Mouse (Mus musculus) midbrain, embryonic 13.5 days (tissue): ENCODE data around the gene Stk33. TPM values are rescaled to one million over a fixed set of nuclear protein-coding genes. Genes with fewer than 3 reads are reported as not detected.
A peak's percentile ranks its signal among the peaks of the same experiment; 100 is the strongest.

Source experiments
- ATAC-seq: fragments of 200-750 bp; cut with Nextera tagmentation; 2 replicates; pipeline ENCODE4 v1.8.0; 2017; ENCODE audit warnings: mild to moderate bottlenecking, moderate TSS enrichment, moderate library complexity
- H3K27ac ChIP-seq: fragments of 300-500 bp; sonication (generic); 2 replicates; pipeline ENCODE4 v1.5.1; 2015; ENCODE audit warnings: inconsistent platforms, mild to moderate bottlenecking, moderate library complexity
- H3K27me3 ChIP-seq: fragments of 300-500 bp; sonication (generic); 2 replicates; pipeline ENCODE4 v1.6.1; 2015; ENCODE audit warnings: mild to moderate bottlenecking, inconsistent platforms
- H3K36me3 ChIP-seq: fragments of 300-500 bp; sonication (generic); 2 replicates; pipeline ENCODE4 v1.6.1; 2015; ENCODE audit warnings: mild to moderate bottlenecking, inconsistent platforms
- H3K4me1 ChIP-seq: fragments of 300-500 bp; sonication (generic); replicated peaks from 2 replicates; pipeline ENCODE4 v1.6.1; 2015; ENCODE audit warnings: inconsistent platforms
- H3K4me2 ChIP-seq: fragments of 300-500 bp; sonication (generic); replicated peaks from 2 replicates; pipeline ENCODE4 v1.6.1; 2015; ENCODE audit warnings: moderate library complexity, mild to moderate bottlenecking, inconsistent platforms
- H3K4me3 ChIP-seq: fragments of 300-500 bp; sonication (generic); replicated peaks from 2 replicates; pipeline ENCODE4 v1.5.1; 2015; ENCODE audit warnings: mild to moderate bottlenecking, inconsistent platforms
- H3K9ac ChIP-seq: fragments of 300-500 bp; sonication (generic); replicated peaks from 2 replicates; pipeline ENCODE4 v1.6.1; 2015; ENCODE audit warnings: mild to moderate bottlenecking, inconsistent platforms
- H3K9me3 ChIP-seq: fragments of 300-500 bp; sonication (generic); 2 replicates; pipeline ENCODE4 v1.6.1; 2016; ENCODE audit warnings: mild to moderate bottlenecking, inconsistent platforms
- WGBS: fragments of 180-500 bp; shearing (Covaris S2); methylation state at CpG from one replicate; pipeline ENCODE4 v1.1.7; 2015; 5-methylcytosine and 5-hydroxymethylcytosine counted together
- polyA plus RNA-seq: library from polyadenylated mRNA; unstranded; fragments of >200 nt; fragmentation: Nextera tagmentation; extraction: Ambion mirVana; gene quantifications from 2 replicates; pipeline ENCODE4 v1.2.1, GENCODE M21; 2015

Stk33 gene
- polyA plus RNA-seq, 1 experiment from 2014 or later = 17.3 TPM

- no peak for ATAC-seq
- Histone ChIP-seq H3K9ac (no peak overlapping the region), H3K4me3 (no peak overlapping the region), H3K36me3 (no peaks in the 10 kb centered on the region), H3K4me2 (no peak overlapping the region), H3K9me3 (no peaks in the 10 kb centered on the region), H3K4me1 (peaks cover 23% of the 10 kb centered on the region), H3K27me3 (no peaks in the 10 kb centered on the region), H3K27ac (no peak overlapping the region)
- 74% methylated on average over 3 of the region's 3 CpGs for WGBS
These were observed 163.7 kb downstream of the Stk33 start for GRCm38 (mm10) chr7:109275151-109275550.

- Histone ChIP-seq H3K9ac (no peak overlapping the region), H3K4me3 (no peak overlapping the region), H3K4me2 (no peak overlapping the region), H3K9me3 (no peaks in the 10 kb centered on the region), H3K4me1 (peaks cover 26% of the 10 kb centered on the region), H3K36me3 (no peaks in the 10 kb centered on the region), H3K27ac (no peak overlapping the region), H3K27me3 (no peaks in the 10 kb centered on the region)
- ATAC-seq = no peak
- 63% methylated on average over 3 of the region's 3 CpGs for WGBS
These were observed 164.6 kb downstream of the Stk33 start for GRCm38 (mm10) chr7:109274289-109274688.

GRCm38 (mm10) chr7:109269046-109269445, 169.8 kb downstream of the Stk33 start:
- Histone ChIP-seq H3K9ac (no peak overlapping the region), H3K27ac (peak overlapping the region; percentile 41; the same call in 1 of the 2 replicates), H3K36me3 (no peaks in the 10 kb centered on the region), H3K4me3 (no peak overlapping the region), H3K9me3 (no peaks in the 10 kb centered on the region), H3K27me3 (no peaks in the 10 kb centered on the region), H3K4me2 (no peak overlapping the region), H3K4me1 (peaks cover 21% of the 10 kb centered on the region)
- whole genome bisulfite sequencing = 42% methylated on average over 4 of the region's 4 CpGs
- ATAC-seq = peak; percentile 55

GRCm38 (mm10) chr7:109267370-109267769, 171.5 kb downstream of the Stk33 start:
- WGBS = 58% methylated on average over 4 of the region's 4 CpGs
- no peaks in the 10 kb centered on the region for H3K36me3 ChIP-seq
- no peak overlapping the region for H3K4me2 ChIP-seq
- no peak for ATAC-seq
- no peak overlapping the region for H3K27ac ChIP-seq
- H3K4me3 ChIP-seq = no peak overlapping the region
- no peak overlapping the region for H3K9ac ChIP-seq
- no peaks in the 10 kb centered on the region for H3K27me3 ChIP-seq
- peaks cover 21% of the 10 kb centered on the region for H3K4me1 ChIP-seq
- H3K9me3 ChIP-seq = no peaks in the 10 kb centered on the region

GRCm38 (mm10) chr7:109266181-109266580, 172.7 kb downstream of the Stk33 start:
- Histone ChIP-seq H3K27ac (no peak overlapping the region), H3K4me3 (no peak overlapping the region), H3K27me3 (no peaks in the 10 kb centered on the region), H3K36me3 (no peaks in the 10 kb centered on the region), H3K4me1 (peaks cover 21% of the 10 kb centered on the region), H3K4me2 (no peak overlapping the region), H3K9me3 (no peaks in the 10 kb centered on the region), H3K9ac (no peak overlapping the region)
- no peak for ATAC-seq
- 50% methylated on average over 1 of the region's 1 CpGs for WGBS

- no peak overlapping the region for H3K27ac ChIP-seq
- no peaks in the 10 kb centered on the region for H3K36me3 ChIP-seq
- ATAC-seq = no peak
- H3K4me1 ChIP-seq = peaks cover 21% of the 10 kb centered on the region
- 89% methylated on average over 5 of the region's 5 CpGs for whole genome bisulfite sequencing
- no peak overlapping the region for H3K4me2 ChIP-seq
- no peak overlapping the region for H3K4me3 ChIP-seq
- H3K27me3 ChIP-seq = no peaks in the 10 kb centered on the region
- H3K9me3 ChIP-seq = no peaks in the 10 kb centered on the region
- no peak overlapping the region for H3K9ac ChIP-seq
These were observed 173.3 kb downstream of the Stk33 start for GRCm38 (mm10) chr7:109265606-109266005.

- H3K27ac ChIP-seq = no peak overlapping the region
- H3K9me3 ChIP-seq = no peaks in the 10 kb centered on the region
- WGBS = 13% methylated on average over 28 of the region's 28 CpGs
- H3K4me1 ChIP-seq = peaks cover 24% of the 10 kb centered on the region
- no peak overlapping the region for H3K4me3 ChIP-seq
- ATAC-seq = peak; percentile 87
- H3K27me3 ChIP-seq = 0 out of 2 replicates have a peak, but pooled peaks cover 4% of the 10 kb centered on the region
- H3K4me2 ChIP-seq = peak overlapping the region; percentile 39
- no peak overlapping the region; the same call in 1 of the 2 replicates for H3K9ac ChIP-seq
- no peaks in the 10 kb centered on the region for H3K36me3 ChIP-seq
These were observed 183.2 kb downstream of the Stk33 start for GRCm38 (mm10) chr7:109255506-109256352.

- ATAC-seq = no peak
These were observed 187.5 kb downstream of the Stk33 start for GRCm38 (mm10) chr7:109251418-109251817.

GRCm38 (mm10) chr7:109244776-109245175, 194.1 kb downstream of the Stk33 start:
- H3K4me1 ChIP-seq = peaks cover 33% of the 10 kb centered on the region
- H3K27ac ChIP-seq = no peak overlapping the region
- no peak overlapping the region for H3K9ac ChIP-seq
- no peak for ATAC-seq
- no peak overlapping the region for H3K4me2 ChIP-seq
- 95% methylated on average over 10 of the region's 10 CpGs for WGBS
- no peaks in the 10 kb centered on the region for H3K9me3 ChIP-seq
- no peaks in the 10 kb centered on the region for H3K27me3 ChIP-seq
- H3K4me3 ChIP-seq = no peak overlapping the region
- no peaks in the 10 kb centered on the region for H3K36me3 ChIP-seq

More at GRCm38 (mm10) chr7:109251418-109251817, 187.5 kb downstream of the Stk33 start:
- Histone ChIP-seq H3K4me3 (no peak overlapping the region), H3K9ac (no peak overlapping the region), H3K4me1 (peaks cover 30% of the 10 kb centered on the region), H3K36me3 (no peaks in the 10 kb centered on the region), H3K9me3 (no peaks in the 10 kb centered on the region), H3K27ac (no peak overlapping the region; the same call in 1 of the 2 replicates), H3K4me2 (no peak overlapping the region), H3K27me3 (0 out of 2 replicates have a peak, but pooled peaks cover 4% of the 10 kb centered on the region)
- WGBS = 68% methylated on average over 3 of the region's 3 CpGs

- peak overlapping the region; percentile 22 for H3K4me2 ChIP-seq
- H3K4me1 ChIP-seq = peaks cover 47% of the 10 kb centered on the region
- peak overlapping the region; percentile 21 for H3K27ac ChIP-seq
- 9% methylated on average over 19 of the region's 19 CpGs for WGBS
- no peak overlapping the region for H3K4me3 ChIP-seq
- no peak overlapping the region for H3K9ac ChIP-seq
- ATAC-seq = peak; percentile 59
- H3K9me3 ChIP-seq = no peaks in the 10 kb centered on the region
- no peaks in the 10 kb centered on the region for H3K36me3 ChIP-seq
- H3K27me3 ChIP-seq = no peaks in the 10 kb centered on the region
These were observed 197.6 kb downstream of the Stk33 start for GRCm38 (mm10) chr7:109241313-109241712.

- H3K27me3 ChIP-seq = no peaks in the 10 kb centered on the region
- WGBS = 79% methylated on average over 1 of the region's 1 CpGs
- peaks cover 64% of the 10 kb centered on the region for H3K4me1 ChIP-seq
- no peak for ATAC-seq
- H3K9me3 ChIP-seq = no peaks in the 10 kb centered on the region
- H3K4me3 ChIP-seq = no peak overlapping the region
- no peak overlapping the region for H3K4me2 ChIP-seq
- H3K27ac ChIP-seq = peak overlapping the region; percentile 48; the same call in 1 of the 2 replicates
- no peak overlapping the region for H3K9ac ChIP-seq
- no peaks in the 10 kb centered on the region for H3K36me3 ChIP-seq
These were observed 199.5 kb downstream of the Stk33 start for GRCm38 (mm10) chr7:109239346-109239745.

GRCm38 (mm10) chr7:109238724-109239123, 200.2 kb downstream of the Stk33 start:
- H3K9ac ChIP-seq = no peak overlapping the region
- 43% methylated on average over 10 of the region's 10 CpGs for WGBS
- ATAC-seq = no peak
- H3K4me2 ChIP-seq = no peak overlapping the region
- no peaks in the 10 kb centered on the region for H3K36me3 ChIP-seq
- H3K27ac ChIP-seq = no peak overlapping the region
- H3K4me1 ChIP-seq = peaks cover 65% of the 10 kb centered on the region
- H3K9me3 ChIP-seq = no peaks in the 10 kb centered on the region
- no peak overlapping the region for H3K4me3 ChIP-seq
- no peaks in the 10 kb centered on the region for H3K27me3 ChIP-seq
